8 mouse cellular contexts compared by ENCODE assay signal in genomic region chr10:78425181-78426041, GRCm38 (mm10). TPM values are rescaled to one million over a fixed set of nuclear protein-coding genes. Genes with fewer than 3 reads are reported as not detected.
A peak's percentile ranks its signal among the peaks of the same experiment; 100 is the strongest.
DNase-seq lines count a peak whose midpoint lies in the region; ATAC-seq and TF ChIP-seq lines count a peak whose summit lies in the region.

TSS of gene Cstb (plus strand) at chr10:78425669.

- H3K4me1 ChIP-seq in embryonic facial prominence, embryonic 13.5 days, result peaks cover 10% of the 10 kb centered on the region
- H3K4me1 ChIP-seq in kidney, adult 2 months (ENCODE audit: control insufficient read depth, insufficient read depth, low read length), result peaks cover 6% of the 10 kb centered on the region; the same call in 1 of the 2 replicates
- no peaks in the 10 kb centered on the region for H3K4me1 ChIP-seq in limb, embryonic 11.5 days (ENCODE audit: control insufficient read depth, insufficient read depth, low read length)
- peaks cover 12% of the 10 kb centered on the region for H3K4me1 ChIP-seq in midbrain, embryonic 13.5 days (replicated peaks)
- peaks cover 5% of the 10 kb centered on the region; the same call in 1 of the 2 replicates for H3K4me1 ChIP-seq in small intestine, adult 2 months (ENCODE audit: control insufficient read depth, insufficient read depth, insufficient read length, low read length)

- peak within 1 kb of the TSS; percentile 76 for H3K4me2 ChIP-seq in embryonic facial prominence, embryonic 13.5 days
- peak within 1 kb of the TSS; percentile 71 for H3K4me2 ChIP-seq in limb, embryonic 11.5 days (ENCODE audit: low read depth, severe bottlenecking)
- H3K4me2 ChIP-seq in midbrain, embryonic 13.5 days (replicated peaks), result peak within 1 kb of the TSS; percentile 74

- no peaks in the 10 kb centered on the region for H3K9me3 ChIP-seq in embryonic facial prominence, embryonic 13.5 days
- H3K9me3 ChIP-seq in limb, embryonic 11.5 days (ENCODE audit: control insufficient read depth, low read length), result no peaks in the 10 kb centered on the region
- H3K9me3 ChIP-seq in midbrain, embryonic 13.5 days, result no peaks in the 10 kb centered on the region

- peak within 1 kb of the TSS; percentile 74 for H3K27ac ChIP-seq in embryonic facial prominence, embryonic 13.5 days
- peak within 1 kb of the TSS; percentile 69 for H3K27ac ChIP-seq in kidney, adult 2 months (ENCODE audit: insufficient read depth, low read depth, low read length)
- 0 out of 2 replicates have a peak within 1 kb of the TSS, but pooled peaks have one; percentile 14 for H3K27ac ChIP-seq in limb, embryonic 11.5 days (replicated peaks; ENCODE audit: low read depth, low read length)
- peak within 1 kb of the TSS; percentile 57; the same call in 1 of the 2 replicates for H3K27ac ChIP-seq in midbrain, embryonic 13.5 days
- peak within 1 kb of the TSS; percentile 43 for H3K27ac ChIP-seq in small intestine, adult 2 months (ENCODE audit: insufficient read depth, low read depth, low read length)

- TF ChIP-seq POLR2A in kidney, adult 2 months (IDR thresholded peaks at IDR 0.05; ENCODE audit: low read depth, low read length), result no peak
- peak; percentile 63 for TF ChIP-seq POLR2A in small intestine, adult 2 months (IDR thresholded peaks at IDR 0.05; ENCODE audit: low read depth, low read length)

- peak; percentile 86 for ATAC-seq in embryonic facial prominence, embryonic 13.5 days (ENCODE audit: insufficient number of reproducible peaks, insufficient read depth, low FRiP score, low TSS enrichment, low read depth)
- ATAC-seq in limb, embryonic 11.5 days (ENCODE audit: insufficient number of reproducible peaks, low FRiP score, low TSS enrichment, low read depth), result peak; percentile 89
- ATAC-seq in midbrain, embryonic 13.5 days, result peak; percentile 95

- WGBS in embryonic facial prominence, embryonic 13.5 days, result 2% methylated on average over 40 of the region's 40 CpGs
- 2% methylated on average over 40 of the region's 40 CpGs for WGBS in kidney, adult 2 months
- 2% methylated on average over 40 of the region's 40 CpGs for WGBS in limb, embryonic 11.5 days
- 1% methylated on average over 40 of the region's 40 CpGs for WGBS in midbrain, embryonic 13.5 days
- under 1% methylated on average over 40 of the region's 40 CpGs for WGBS in small intestine, adult 2 months

- peak within 1 kb of the TSS; percentile 94 for H3K9ac ChIP-seq in embryonic facial prominence, embryonic 13.5 days
- H3K9ac ChIP-seq in limb, embryonic 11.5 days (ENCODE audit: low read length), result peak within 1 kb of the TSS; percentile 80
- H3K9ac ChIP-seq in midbrain, embryonic 13.5 days (replicated peaks), result peak within 1 kb of the TSS; percentile 86

- peak; percentile 89 for DNase-seq in 3T3-L1 (ENCODE audit: low read depth, low spot score)
- peak; percentile 63 to 74 for DNase-seq in adrenal gland, postnatal 4 days (ENCODE audit: low spot score in 2 of 2)
- peak; percentile 88 to 89 for DNase-seq in heart, adult 18-20 months
- DNase-seq in kidney, adult 2 months, result peak; percentile 89
- peak; percentile 86 for DNase-seq in limb, embryonic 11.5 days (ENCODE audit: low spot score)

- peak within 1 kb of the TSS; percentile 92 for H3K4me3 ChIP-seq in embryonic facial prominence, embryonic 13.5 days
- peak within 1 kb of the TSS; percentile 86 for H3K4me3 ChIP-seq in kidney, adult 2 months (ENCODE audit: insufficient read depth, low read depth, low read length)
- peak within 1 kb of the TSS; percentile 83 for H3K4me3 ChIP-seq in limb, embryonic 11.5 days (ENCODE audit: low read depth, low read length)
- peak within 1 kb of the TSS; percentile 73 for H3K4me3 ChIP-seq in midbrain, embryonic 13.5 days (replicated peaks)
- peak within 1 kb of the TSS; percentile 91 for H3K4me3 ChIP-seq in small intestine, adult 2 months (ENCODE audit: low read depth, low read length)

- H3K27me3 ChIP-seq in embryonic facial prominence, embryonic 13.5 days, result no peaks in the 10 kb centered on the region
- no peaks in the 10 kb centered on the region for H3K27me3 ChIP-seq in kidney, adult 2 months (replicated peaks; ENCODE audit: control insufficient read depth, insufficient read depth, low read length)
- H3K27me3 ChIP-seq in limb, embryonic 11.5 days (ENCODE audit: control insufficient read depth, insufficient read depth, low read length), result no peaks in the 10 kb centered on the region
- H3K27me3 ChIP-seq in midbrain, embryonic 13.5 days, result no peaks in the 10 kb centered on the region
- no peaks in the 10 kb centered on the region for H3K27me3 ChIP-seq in small intestine, adult 2 months (ENCODE audit: control insufficient read depth, insufficient read depth, low read length)

- TF ChIP-seq CTCF in kidney, adult 2 months (conservative IDR thresholded peaks at IDR 0.05; ENCODE audit: insufficient read depth, insufficient read length, low read depth, low read length), result no peak
- TF ChIP-seq CTCF in small intestine, adult 2 months (IDR thresholded peaks at IDR 0.05; ENCODE audit: extremely low read depth, insufficient read length, insufficient replicate concordance, low read depth, low read length), result no peak

- peaks cover 26% of the 10 kb centered on the region for H3K36me3 ChIP-seq in embryonic facial prominence, embryonic 13.5 days
- no peaks in the 10 kb centered on the region for H3K36me3 ChIP-seq in kidney, adult 2 months (ENCODE audit: control insufficient read depth, insufficient read depth, low read length)
- H3K36me3 ChIP-seq in limb, embryonic 11.5 days (ENCODE audit: control insufficient read depth, insufficient read depth, low read length), result 0 out of 2 replicates have a peak, but pooled peaks cover 2% of the 10 kb centered on the region
- peaks cover 25% of the 10 kb centered on the region for H3K36me3 ChIP-seq in midbrain, embryonic 13.5 days
- H3K36me3 ChIP-seq in small intestine, adult 2 months (ENCODE audit: control insufficient read depth, insufficient read depth, low read length), result peaks cover 2% of the 10 kb centered on the region; the same call in 1 of the 2 replicates

RNA-seq across cellular contexts. Expression of gene Cstb, which starts in this region (rescaled TPM):
- total RNA-seq in adrenal gland, postnatal 4 days (2021), result 100 to 1,000 TPM; 171 to 196 TPM
- 222 and 253 TPM in 2 replicates for polyA plus RNA-seq in embryonic facial prominence, embryonic 13.5 days (2015; fragmentation: Nextera tagmentation; extraction: Ambion mirVana)
- 10 to 100 TPM; 25.5 to 33.5 TPM for total RNA-seq in heart, adult 18-20 months (2021)
- polyA plus RNA-seq in kidney, adult 2 months (2012; rRNA removed), result 101 and 115 TPM in 2 replicates
- polyA plus RNA-seq in limb, embryonic 11.5 days (2014; fragmentation: Nextera tagmentation; extraction: Ambion mirVana), result 169 TPM in 2 replicates
- 91.6 and 97.8 TPM in 2 replicates for polyA plus RNA-seq in midbrain, embryonic 13.5 days (2015; fragmentation: Nextera tagmentation; extraction: Ambion mirVana)
- 11.8 and 21.1 TPM in 2 replicates for polyA plus RNA-seq in small intestine, adult 2 months (2012; rRNA removed)

Comparison
In these comparisons a context has a peak if more than half of its experiments do, and no peak if none do; other contexts are left out.
1. Peak in every context shown above with its lines: DNase-seq, ATAC-seq, H3K4me3 ChIP-seq and H3K27ac ChIP-seq.
2. RNA of gene Cstb (total RNA-seq): 171 to 196 TPM in adrenal gland, postnatal 4 days; 25.5 to 33.5 TPM in heart, adult 18-20 months; every median in the first group is over 4 times any median in the second.
3. H3K27ac ChIP-seq: peak in every context shown above with its lines; median percentile 74 in embryonic facial prominence, embryonic 13.5 days; 69 in kidney, adult 2 months; 57 in midbrain, embryonic 13.5 days; 43 in small intestine, adult 2 months; 14 in limb, embryonic 11.5 days.